In genomic region chr5:111363446-111364062, GRCm38 (mm10) we compare ENCODE assay signal across 14 mouse cellular contexts. TPM values are rescaled to one million over a fixed set of nuclear protein-coding genes. Genes with fewer than 3 reads are reported as not detected.
"Had no signal": no experiment of that assay in that cellular context is flagged by ENCODE, and none has a peak within 500 bp of the region (broad histone marks: within the 10 kb centered on the region; RNA-seq: fewer than 3 reads in every experiment).

No protein-coding gene starts in this region.

- ATAC-seq: midbrain, embryonic 15.5 days had no signal

- H3K9ac ChIP-seq: limb, embryonic 13.5 days; liver, embryonic 14.5 days; midbrain, embryonic 15.5 days; neural tube, embryonic 12.5 days had no signal

- H3K4me3 ChIP-seq: limb, embryonic 13.5 days; midbrain, embryonic 15.5 days; neural tube, embryonic 12.5 days had no signal

- DNase-seq: kidney, adult 8-10 months; kidney, postnatal 25 days; left cerebral cortex, postnatal 4 days; lung, adult 18-20 months; lung, postnatal 36 days; right cerebral cortex, postnatal 4 days; thymus, adult 2 months; thymus, postnatal 4 days had no signal

- H3K27ac ChIP-seq: limb, embryonic 13.5 days; liver, embryonic 14.5 days; midbrain, embryonic 15.5 days; neural tube, embryonic 12.5 days had no signal

- H3K9me3 ChIP-seq: limb, embryonic 13.5 days; midbrain, embryonic 15.5 days; neural tube, embryonic 12.5 days had no signal

- H3K27me3 ChIP-seq: limb, embryonic 13.5 days; midbrain, embryonic 15.5 days; neural tube, embryonic 12.5 days had no signal

- H3K4me2 ChIP-seq: limb, embryonic 13.5 days; midbrain, embryonic 15.5 days; neural tube, embryonic 12.5 days had no signal

RNA-seq across cellular contexts. Expression of gene Mn1, which starts 53.6 kb away (rescaled TPM):
- total RNA-seq: monocyte, adult 5-6 weeks; neutrophil, adult 5-6 weeks had no signal
